Mouse (Mus musculus) liver, embryonic 11.5 days (tissue): ENCODE results near the gene Tmem274. TPM values are rescaled to one million over a fixed set of nuclear protein-coding genes. Genes with fewer than 3 reads are reported as not detected.
"Not testable (repeated sequence)": the region's sequence is repeated elsewhere in the genome, so short reads cannot be mapped to it uniquely, and the experiment has no call there.

ENCODE experiments used
- ATAC-seq: fragments of 200-750 bp; cut with Nextera tagmentation; replicated peaks from 2 replicates; pipeline ENCODE4 v1.8.0; 2017; ENCODE audit warnings: moderate number of reproducible peaks, mild to moderate bottlenecking, moderate TSS enrichment, moderate library complexity; ENCODE audit not compliant: low FRiP score
- DNase-seq: peaks from one replicate; pipeline ENCODE4 v3.0.0-alpha.2; 2017; ENCODE audit warnings: low spot score
- H3K27ac ChIP-seq: fragments of 300-500 bp; sonication (generic); 2 replicates; pipeline ENCODE4 v1.5.1; 2014; ENCODE audit warnings: mild to moderate bottlenecking, low read depth, low read length, control low read depth
- H3K27me3 ChIP-seq: fragments of 300-500 bp; sonication (generic); replicated peaks from 2 replicates; pipeline ENCODE4 v1.6.1; 2014; ENCODE audit warnings: low read length, mixed read lengths; ENCODE audit not compliant: control insufficient read depth, insufficient read depth
- H3K36me3 ChIP-seq: fragments of 300-500 bp; sonication (generic); 2 replicates; pipeline ENCODE4 v1.6.1; 2014; ENCODE audit warnings: mild to moderate bottlenecking, low read length, moderate library complexity, mixed read lengths; ENCODE audit not compliant: control insufficient read depth, insufficient read depth
- H3K4me1 ChIP-seq: fragments of 300-500 bp; sonication (generic); replicated peaks from 2 replicates; pipeline ENCODE4 v1.6.1; 2014; ENCODE audit warnings: low read length, mixed read lengths; ENCODE audit not compliant: control insufficient read depth, insufficient read depth
- H3K4me2 ChIP-seq: fragments of 300-500 bp; sonication (generic); 2 replicates; pipeline ENCODE4 v1.6.1; 2014; ENCODE audit warnings: mild to moderate bottlenecking, control low read depth, moderate library complexity
- H3K4me3 ChIP-seq: fragments of 300-500 bp; sonication (generic); 2 replicates; pipeline ENCODE4 v1.5.1; 2014; ENCODE audit warnings: low read depth, low read length, control low read depth
- H3K9ac ChIP-seq: fragments of 300-500 bp; sonication (generic); 2 replicates; pipeline ENCODE4 v1.6.1; 2014; ENCODE audit warnings: low read depth, low read length, control low read depth
- H3K9me3 ChIP-seq: fragments of 300-500 bp; sonication (generic); 2 replicates; pipeline ENCODE4 v1.6.1; 2016; ENCODE audit warnings: low read length, inconsistent platforms, mixed read lengths; ENCODE audit not compliant: control insufficient read depth
- WGBS: fragments of 180-500 bp; shearing (Covaris S2); extraction: QIAGEN DNeasy Blood & Tissue Kit; methylation state at CpG from one replicate; pipeline ENCODE4 v1.1.7; 2014; 5-methylcytosine and 5-hydroxymethylcytosine counted together
- polyA plus RNA-seq: library from polyadenylated mRNA; unstranded; fragments of >200 nt; fragmentation: Nextera tagmentation; extraction: Ambion mirVana; gene quantifications from 2 replicates; pipeline ENCODE4 v1.2.1, GENCODE M21; 2014

The Tmem274 gene
- 0.31 TPM in 1 of 2 replicates, not detected in the other for polyA plus RNA-seq

GRCm38 (mm10) chr4:149477078-149477477 lies at the start of gene Tmem274:
Gene Tmem274 (plus strand): TSS chr4:149477378.
- H3K4me3 ChIP-seq: no peak within 1 kb of the TSS
- no peak for ATAC-seq
- no peak within 1 kb of the TSS for H3K4me2 ChIP-seq
- H3K27ac ChIP-seq: no peak within 1 kb of the TSS
- H3K27me3 ChIP-seq: no peaks in the 10 kb centered on the region
- H3K9ac ChIP-seq: no peak within 1 kb of the TSS
- DNase-seq: no peak
- H3K36me3 ChIP-seq: 0 out of 2 replicates have a peak, but pooled peaks cover 6% of the 10 kb centered on the region
- no peaks in the 10 kb centered on the region for H3K4me1 ChIP-seq
- 86% methylated on average over 11 of the region's 11 CpGs for WGBS
- no peaks in the 10 kb centered on the region for H3K9me3 ChIP-seq

GRCm38 (mm10) chr4:149429592-149429991 lies 47.6 kb upstream of the Tmem274 start:
- Histone ChIP-seq H3K9ac (no peak overlapping the region), H3K9me3 (no peaks in the 10 kb centered on the region), H3K4me3 (no peak overlapping the region), H3K27me3 (no peaks in the 10 kb centered on the region), H3K4me1 (peaks cover 8% of the 10 kb centered on the region), H3K27ac (no peak overlapping the region), H3K4me2 (no peak overlapping the region), H3K36me3 (no peaks in the 10 kb centered on the region)
- ATAC-seq (no peak), DNase-seq (no peak)
- 75% methylated on average over 5 of the region's 5 CpGs for WGBS

- not testable (repeated sequence) for H3K4me2 ChIP-seq, H3K4me3 ChIP-seq, H3K9me3 ChIP-seq, ATAC-seq, H3K36me3 ChIP-seq, H3K9ac ChIP-seq, H3K27me3 ChIP-seq, H3K27ac ChIP-seq, DNase-seq, H3K4me1 ChIP-seq
- 58% methylated on average over 1 of the region's 1 CpGs for WGBS
Observed at GRCm38 (mm10) chr4:149431887-149432286, 45.3 kb upstream of the Tmem274 start.

DNA sequence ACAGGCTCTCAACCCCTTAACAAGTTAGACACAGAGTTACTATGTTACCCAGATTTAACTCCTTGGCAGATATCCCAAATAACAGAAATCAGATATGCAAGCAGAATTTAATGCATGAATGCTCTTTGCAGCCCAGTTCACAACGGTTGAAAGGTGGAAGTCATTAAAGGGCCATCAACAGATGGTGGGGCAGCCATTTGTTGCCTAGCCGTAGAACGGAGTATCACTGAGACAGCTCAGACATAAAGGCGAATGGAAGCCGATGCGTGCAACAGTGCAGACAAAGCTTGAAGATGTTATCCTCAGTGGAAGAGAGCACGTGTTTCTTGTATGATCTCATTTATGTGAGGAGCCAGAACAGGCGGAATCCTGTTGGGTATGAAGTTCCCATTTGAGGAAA lies 36.6 kb upstream of the Tmem274 start:
- ATAC-seq (no peak), DNase-seq (no peak)
- Histone ChIP-seq H3K9ac (no peak overlapping the region), H3K36me3 (no peaks in the 10 kb centered on the region), H3K27ac (no peak overlapping the region), H3K4me3 (no peak overlapping the region), H3K4me2 (no peak overlapping the region), H3K27me3 (no peaks in the 10 kb centered on the region), H3K4me1 (peaks cover 2% of the 10 kb centered on the region; the same call in 1 of the 2 replicates), H3K9me3 (no peaks in the 10 kb centered on the region)
- 83% methylated on average over 8 of the region's 8 CpGs for WGBS

DNA sequence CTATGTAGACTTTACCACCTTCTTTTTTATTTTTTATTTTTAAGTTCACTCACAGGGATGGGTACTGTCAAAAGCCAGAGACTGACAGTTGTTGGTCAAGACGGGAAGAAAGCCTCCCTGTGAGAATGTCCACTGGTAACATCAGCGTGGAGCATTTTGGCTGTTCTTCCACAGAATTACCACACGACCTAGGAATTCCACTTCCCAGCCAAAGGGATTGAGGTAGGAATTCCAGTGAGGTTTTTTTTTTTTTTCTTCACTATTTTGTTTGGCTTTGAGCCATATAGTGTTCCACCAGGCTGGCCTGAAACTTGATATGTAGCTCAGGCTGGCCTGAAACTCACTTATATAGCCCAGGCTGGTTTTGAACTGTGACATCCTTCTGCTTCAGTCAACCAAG lies 34.7 kb upstream of the Tmem274 start:
- H3K4me2 ChIP-seq: no peak overlapping the region
- H3K9me3 ChIP-seq: no peaks in the 10 kb centered on the region
- DNase-seq (no peak), ATAC-seq (no peak)
- 58% methylated on average over 3 of the region's 3 CpGs for WGBS
- no peak overlapping the region for H3K9ac ChIP-seq
- no peak overlapping the region for H3K27ac ChIP-seq
- no peaks in the 10 kb centered on the region for H3K27me3 ChIP-seq
- H3K36me3 ChIP-seq: no peaks in the 10 kb centered on the region
- peaks cover 6% of the 10 kb centered on the region; the same call in 1 of the 2 replicates for H3K4me1 ChIP-seq
- no peak overlapping the region for H3K4me3 ChIP-seq

GRCm38 (mm10) chr4:149444465-149444864 lies 32.7 kb upstream of the Tmem274 start:
- no peak for ATAC-seq
- 59% methylated on average over 1 of the region's 1 CpGs for WGBS
- no peak overlapping the region for H3K9ac ChIP-seq
- peaks cover 6% of the 10 kb centered on the region; the same call in 1 of the 2 replicates for H3K4me1 ChIP-seq
- H3K9me3 ChIP-seq: no peaks in the 10 kb centered on the region
- H3K27me3 ChIP-seq: no peaks in the 10 kb centered on the region
- peak overlapping the region; percentile 88 for H3K4me2 ChIP-seq
- no peak for DNase-seq
- H3K36me3 ChIP-seq: no peaks in the 10 kb centered on the region
- no peak overlapping the region for H3K27ac ChIP-seq
- no peak overlapping the region for H3K4me3 ChIP-seq

GRCm38 (mm10) chr4:149444964-149445701 lies 32.0 kb upstream of the Tmem274 start:
- DNase-seq (peak; percentile 90), ATAC-seq (peak; percentile 95)
- H3K27ac ChIP-seq: peak overlapping the region; percentile 76
- peak overlapping the region; percentile 69 for H3K9ac ChIP-seq
- H3K36me3 ChIP-seq: no peaks in the 10 kb centered on the region
- peak overlapping the region; percentile 40 for H3K4me3 ChIP-seq
- peak overlapping the region; percentile 88 for H3K4me2 ChIP-seq
- no peaks in the 10 kb centered on the region for H3K9me3 ChIP-seq
- H3K4me1 ChIP-seq: peaks cover 6% of the 10 kb centered on the region; the same call in 1 of the 2 replicates
- WGBS: under 1% methylated on average over 36 of the region's 36 CpGs
- H3K27me3 ChIP-seq: no peaks in the 10 kb centered on the region

DNA sequence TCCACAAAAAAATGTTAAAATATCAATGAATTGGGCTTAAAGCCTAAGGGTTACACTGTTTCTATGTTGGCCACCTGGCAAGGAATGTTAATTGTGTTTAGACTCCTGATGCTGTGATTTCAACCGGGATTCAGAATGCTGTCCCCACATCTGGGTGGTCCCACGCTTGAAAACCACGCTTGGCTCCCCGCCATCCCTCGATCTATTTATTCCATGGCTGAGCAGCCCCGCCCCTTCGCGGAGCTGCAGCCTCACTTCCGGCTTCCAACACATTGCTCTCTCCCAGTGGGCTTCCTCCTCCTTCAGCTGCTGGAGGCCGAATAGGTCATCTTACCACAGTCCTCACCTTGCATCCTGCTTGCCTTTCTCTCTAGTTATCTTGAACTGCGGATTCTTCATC lies 31.3 kb upstream of the Tmem274 start:
- Histone ChIP-seq H3K9ac (peak overlapping the region; percentile 69), H3K4me2 (peak overlapping the region; percentile 88), H3K36me3 (no peaks in the 10 kb centered on the region), H3K27me3 (no peaks in the 10 kb centered on the region), H3K4me3 (peak overlapping the region; percentile 40), H3K4me1 (peaks cover 6% of the 10 kb centered on the region; the same call in 1 of the 2 replicates), H3K9me3 (no peaks in the 10 kb centered on the region), H3K27ac (peak overlapping the region; percentile 76)
- WGBS: 4% methylated on average over 11 of the region's 11 CpGs
- ATAC-seq (peak; percentile 45), DNase-seq (peak; percentile 69)

- WGBS: 58% methylated on average over 1 of the region's 1 CpGs
- DNase-seq (no peak), ATAC-seq (no peak)
- H3K27ac ChIP-seq: no peak overlapping the region
- H3K4me1 ChIP-seq: peaks cover 6% of the 10 kb centered on the region; the same call in 1 of the 2 replicates
- H3K27me3 ChIP-seq: no peaks in the 10 kb centered on the region
- no peaks in the 10 kb centered on the region for H3K9me3 ChIP-seq
- no peak overlapping the region; the same call in 1 of the 2 replicates for H3K9ac ChIP-seq
- H3K36me3 ChIP-seq: no peaks in the 10 kb centered on the region
- no peak overlapping the region for H3K4me3 ChIP-seq
- H3K4me2 ChIP-seq: peak overlapping the region; percentile 88
Observed at GRCm38 (mm10) chr4:149446309-149446708, 30.9 kb upstream of the Tmem274 start.
